Mouse (Mus musculus) embryonic stem cell, embryonic (primary cell): ENCODE results near the gene Gm8298.
"Not testable (repeated sequence)": the region's sequence is repeated elsewhere in the genome, so short reads cannot be mapped to it uniquely, and the experiment has no call there.

ENCODE experiments used
- CTCF ChIA-PET, 4 experiments: fragments of 300-600 bp in 2 of 4; fragments of 350-600 bp in 2 of 4; sonication (Branson Sonifier 250); formaldehyde crosslinking; loops; one replicate each; lab custom pipeline; 2022; ENCODE audit warnings: inconsistent platforms in 2 of 4; lab: Charles Lee
- POLR2A ChIA-PET, 4 experiments: fragments of 300-600 bp in 2 of 4; fragments of 350-600 bp in 2 of 4; sonication (Branson Sonifier 250); formaldehyde crosslinking; loops; one replicate each; lab custom pipeline; 2022; ENCODE audit warnings: antibody characterized with exemption in 4 of 4, inconsistent platforms in 1 of 4; lab: Charles Lee

Gm8298 gene

DNA sequence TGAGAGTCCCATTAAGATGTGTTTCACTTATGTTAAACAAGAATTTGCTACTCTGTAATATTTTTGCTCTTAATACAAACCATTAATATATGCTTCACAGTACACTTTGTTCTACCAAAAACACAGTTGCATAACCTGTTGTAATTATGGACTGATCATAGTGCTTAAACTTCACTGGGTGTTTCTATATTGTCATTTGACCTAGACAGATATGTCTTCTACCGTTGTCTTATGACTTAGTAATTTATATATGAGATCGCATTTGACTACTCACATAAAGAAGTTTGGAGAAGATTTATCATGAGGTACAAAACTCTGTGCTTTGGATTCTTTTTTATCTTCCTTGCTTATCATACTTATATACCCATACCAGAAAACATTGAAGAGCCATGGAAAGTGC is at the start of gene Gm8298:
Gene Gm8298, plus strand, starts transcription at position 301 of the 400 bp plus-strand sequence.
- ChIA-PET CTCF (no interaction called here), POLR2A (no interaction called here)

DNA sequence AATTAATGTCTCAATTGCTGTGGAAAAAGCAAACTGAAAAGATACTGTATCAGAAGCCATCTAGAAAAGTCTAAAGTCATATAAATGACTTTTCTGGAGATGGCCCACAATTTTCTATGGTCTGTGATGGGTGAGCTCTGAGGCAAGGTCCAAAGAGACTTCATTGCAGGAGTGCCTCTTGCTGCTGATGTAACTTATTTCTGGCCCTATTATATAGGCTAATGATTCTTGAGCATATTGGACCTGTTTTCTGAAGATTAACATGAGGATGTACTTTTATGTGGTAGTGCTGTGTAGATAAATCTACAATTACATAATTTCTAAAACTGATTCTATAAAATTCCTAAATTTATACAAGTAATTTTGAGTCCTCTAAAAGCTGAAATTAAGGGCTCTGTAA is 47.7 kb upstream of the Gm8298 start:
- ChIA-PET POLR2A (no interaction called here), CTCF (no interaction called here)

- CTCF ChIA-PET = interaction anchor here in 3 of 4 experiments (0.6 to 1.3 kb wide), 4 partner anchors 44 to 183 kb away, joined by 3 to 5 read pairs (median 4); no protein-coding TSS in a partner anchor
- POLR2A ChIA-PET = no interaction called here
These were observed 9.9 kb downstream of the Gm8298 start for GRCm38 (mm10) chr3:59870765-59871164.

DNA sequence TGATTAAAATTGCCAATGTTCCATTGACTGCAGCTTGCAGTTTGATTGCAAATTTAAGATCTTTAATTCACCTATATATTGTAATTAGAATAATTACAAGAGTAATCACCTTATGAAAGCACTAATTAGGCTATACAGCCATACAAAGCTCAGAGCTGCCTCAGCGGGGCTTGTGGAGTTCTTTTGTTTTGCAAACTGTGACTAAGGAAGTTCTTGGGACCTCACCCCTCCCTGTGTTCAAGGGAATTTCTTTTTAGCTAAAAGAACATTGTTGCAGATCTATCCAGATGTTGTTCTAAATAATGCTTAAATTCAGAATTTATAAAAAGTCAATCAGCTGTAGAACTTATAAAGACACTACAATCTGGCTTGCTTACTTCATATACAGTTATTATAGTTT is 16.8 kb downstream of the Gm8298 start:
- POLR2A ChIA-PET, CTCF ChIA-PET: not testable (repeated sequence)

GRCm38 (mm10) chr3:59879801-59880554 is 19.1 kb downstream of the Gm8298 start:
- POLR2A ChIA-PET = interaction anchor here in 1 of 4 experiments (1.1 to 1.4 kb wide), 3 partner anchors 11 to 1188 kb away, joined by 3 to 4 read pairs (median 3); no protein-coding TSS in a partner anchor

GRCm38 (mm10) chr3:59893276-59893675 is 32.4 kb downstream of the Gm8298 start:
- ChIA-PET CTCF (interaction anchor here in 1 of 4 experiments (1.0 kb wide), 1 partner anchor 773 kb away, joined by 3 read pairs; no protein-coding TSS in a partner anchor), POLR2A (interaction anchor here in 1 of 4 experiments (1.4 kb wide), 1 partner anchor 19 kb away, joined by 3 read pairs; no protein-coding TSS in a partner anchor)

More at GRCm38 (mm10) chr3:59879801-59880554, 19.1 kb downstream of the Gm8298 start:
- CTCF ChIA-PET = not testable (repeated sequence)

- POLR2A ChIA-PET = interaction anchor here in 1 of 4 experiments (1.4 kb wide), 1 partner anchor 10 kb away, joined by 3 read pairs; no protein-coding TSS in a partner anchor
- CTCF ChIA-PET = no interaction called here
These were observed 64.1 kb downstream of the Gm8298 start, which contains the start of gene C130079G13Rik for GRCm38 (mm10) chr3:59924914-59925313. Gene C130079G13Rik (plus strand): TSS chr3:59925214.
